Comparison of ENCODE assay signal across 1 mouse cellular context in genomic region chr19:53446216-53446615, GRCm38 (mm10).
TF ChIP-seq lines count a peak whose summit lies in the region.

No protein-coding gene starts in this region.

TF ChIP-seq in CH12.LX, 34 proteins besides CTCF, POLR2A, EP300 and RAD21 (continued from another document):
- TF ChIP-seq E2F4 (IDR thresholded peaks at IDR 0.05; ENCODE audit: insufficient replicate concordance, low read depth, low read length), result no peak
- no peak for TF ChIP-seq PAX5 (IDR thresholded peaks at IDR 0.05; ENCODE audit: low read length)
- TF ChIP-seq MAZ (IDR thresholded peaks at IDR 0.05; ENCODE audit: low read depth, low read length), result no peak
- TF ChIP-seq IRF4 (IDR thresholded peaks at IDR 0.05; ENCODE audit: low read depth, low read length), result 0 out of 2 replicates have a peak, but pooled peaks have one; percentile 5
- TF ChIP-seq KAT2A (IDR thresholded peaks at IDR 0.05; ENCODE audit: insufficient replicate concordance, low read length), result no peak
- TF ChIP-seq NRF1 (IDR thresholded peaks at IDR 0.05; ENCODE audit: low read depth, low read length), result no peak
- peak; percentile 12; the same call in 1 of the 2 replicates for TF ChIP-seq ETS1 (conservative IDR thresholded peaks at IDR 0.05; ENCODE audit: low read depth, low read length)
- no peak for TF ChIP-seq USF1 (IDR thresholded peaks at IDR 0.05; ENCODE audit: low read depth, low read length)
- no peak for TF ChIP-seq USF2 (conservative IDR thresholded peaks at IDR 0.05; ENCODE audit: low read depth, low read length)
- peak; percentile 79; the same call in 1 of the 2 replicates for TF ChIP-seq BHLHE40 (IDR thresholded peaks at IDR 0.05; ENCODE audit: low read depth, low read length)
- TF ChIP-seq JUND (conservative IDR thresholded peaks at IDR 0.05; ENCODE audit: low read depth, low read length), result no peak
- no peak for TF ChIP-seq ZC3H11A (IDR thresholded peaks at IDR 0.05; ENCODE audit: low read depth, low read length)
- TF ChIP-seq RCOR1 (conservative IDR thresholded peaks at IDR 0.05; ENCODE audit: low read depth, low read length), result no peak
- no peak for TF ChIP-seq CHD2 (IDR thresholded peaks at IDR 0.05; ENCODE audit: low read length)
